In the genomic region with DNA sequence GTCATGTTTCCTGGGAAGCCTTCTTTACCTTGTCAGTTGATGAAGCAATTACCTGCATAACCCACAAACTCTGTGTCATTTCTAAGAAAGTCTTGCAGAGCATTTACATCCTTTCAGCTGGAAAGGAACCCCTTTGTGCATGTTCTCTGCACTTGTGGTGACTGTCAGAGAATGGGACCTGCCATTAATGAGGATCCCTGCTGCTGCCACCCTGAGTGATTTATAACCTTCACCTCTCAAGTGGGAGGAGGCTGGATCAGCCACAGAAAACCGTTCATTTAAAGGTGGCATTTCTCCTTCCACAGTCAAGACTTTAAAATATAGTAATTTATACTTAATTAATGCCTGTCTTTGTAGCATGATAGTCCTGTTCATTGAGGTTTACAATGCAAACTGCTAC, we compare ENCODE assay signal across 17 mouse cellular contexts.
"Had no signal": no experiment of that assay in that cellular context is flagged by ENCODE, and none has a peak within 500 bp of the region (broad histone marks: within the 10 kb centered on the region; RNA-seq: fewer than 3 reads in every experiment).

No protein-coding gene starts in this region.

- H3K27ac ChIP-seq: kidney, embryonic 15.5 days; left cerebral cortex, adult 2 months; liver, embryonic 13.5 days; midbrain, embryonic 15.5 days; stomach, embryonic 15.5 days had no signal

- H3K36me3 ChIP-seq: kidney, embryonic 15.5 days; liver, embryonic 13.5 days; midbrain, embryonic 15.5 days; stomach, embryonic 15.5 days had no signal

- H3K4me1 ChIP-seq: kidney, embryonic 15.5 days; liver, embryonic 13.5 days; stomach, embryonic 15.5 days had no signal

- H3K9ac ChIP-seq: kidney, embryonic 15.5 days; liver, embryonic 13.5 days; midbrain, embryonic 15.5 days; stomach, embryonic 15.5 days had no signal

- DNase-seq: kidney, adult 8-10 months; kidney, postnatal 10 days; kidney, postnatal 36 days; layer of hippocampus, postnatal 36 days; liver, embryonic 13.5 days; lung, adult 2 months; lung, postnatal 14 days; lung, postnatal 4 days; right cerebral cortex, postnatal 25 days; spleen, adult 18-20 months; thymus, postnatal 25 days had no signal

- H3K4me3 ChIP-seq: kidney, embryonic 15.5 days; left cerebral cortex, adult 2 months; liver, embryonic 13.5 days; midbrain, embryonic 15.5 days; myocyte; stomach, embryonic 15.5 days had no signal

- H3K27me3 ChIP-seq: kidney, embryonic 15.5 days; liver, embryonic 13.5 days; midbrain, embryonic 15.5 days; stomach, embryonic 15.5 days had no signal

- H3K9me3 ChIP-seq: kidney, embryonic 15.5 days; liver, embryonic 13.5 days; midbrain, embryonic 15.5 days; stomach, embryonic 15.5 days had no signal

- H3K4me2 ChIP-seq: kidney, embryonic 15.5 days; liver, embryonic 13.5 days; midbrain, embryonic 11.5 days; midbrain, embryonic 15.5 days; stomach, embryonic 15.5 days had no signal

- ATAC-seq: midbrain, embryonic 15.5 days had no signal
